Mouse (Mus musculus): ENCODE measurements at regions not wholly inside any gene's neighbourhood (a gene's known extent, or its start where the extent isn't known, plus 50 kb on each side); places are given as distances from the start of the nearest gene placed in this dataset.

- H3K27ac ChIP-seq (replicated peaks): peak overlapping the region; percentile 84
- no peak overlapping the region for H3K9ac ChIP-seq (replicated peaks)
- peak; percentile 94 for ATAC-seq (replicated peaks)
Measured at GRCm38 (mm10) chr10:53429539-53430344, 50.0 kb upstream of the Cep85l start.

More at GRCm38 (mm10) chr10:53429539-53430344, 50.0 kb upstream of the Cep85l start:
- Histone ChIP-seq H3K9me3 (no peaks in the 10 kb centered on the region), H3K4me2 (replicated peaks) (no peak overlapping the region), H3K4me3 (no peak overlapping the region), H3K4me1 (peaks cover 19% of the 10 kb centered on the region), H3K36me3 (no peaks in the 10 kb centered on the region), H3K27me3 (no peaks in the 10 kb centered on the region)
- 19% methylated on average over 7 of the region's 7 CpGs for WGBS
